Mouse (Mus musculus) pancreas, adult 10 weeks (tissue): Measurements from ENCODE around the gene Actrt2. TPM values are rescaled to one million over a fixed set of nuclear protein-coding genes. Genes with fewer than 3 reads are reported as not detected.

Experiments
- polyA plus RNA-seq: library from polyadenylated mRNA; stranded (reverse); fragments of 350-450 nt; fragmentation: Illumina TruSeq; extraction: RNeasy Lipid Tissue Mini Kit (QIAGEN cat#74804); gene quantifications from one replicate; pipeline ENCODE4 v1.2.3, GENCODE M21; 2015; ENCODE audit warnings: low read depth, low replicate concordance; ENCODE audit not compliant: insufficient read depth

Gene Actrt2
- polyA plus RNA-seq = not detected

GRCm38 (mm10) chr4:154667767-154668166 is at the start of gene Actrt2:
Gene Actrt2, minus strand, starts transcription at chr4:154667867.

GRCm38 (mm10) chr4:154636721-154637311 is 30.9 kb downstream of the Actrt2 start, which contains the start of gene Prdm16:
Gene Prdm16, minus strand, starts transcription at chr4:154636873.

Other genes starting within 250 kb of the Actrt2 start
- gene Prdm16, start 31.0 kb downstream of the Actrt2 start, polyA plus RNA-seq = 2.3 TPM
- gene Ttc34, start 169.6 kb upstream of the Actrt2 start, polyA plus RNA-seq = not detected
- not detected for gene Mmel1, start 201.7 kb upstream of the Actrt2 start, polyA plus RNA-seq
- 8.4 TPM for gene Fam213b, start 231.3 kb upstream of the Actrt2 start, polyA plus RNA-seq